Mouse (Mus musculus) layer of hippocampus, adult 8-10 months (tissue): ENCODE measurements around the gene Creb3l2. TPM values are rescaled to one million over a fixed set of nuclear protein-coding genes. Genes with fewer than 3 reads are reported as not detected.

Source experiments
- total RNA-seq, 4 experiments: library from RNA; stranded (reverse); gene quantifications; 2 replicates each; pipeline ENCODE4 v1.2.4; 2022

Creb3l2 gene
- total RNA-seq, 4 experiments from 2014 or later = 10.3 to 15.9 (median 12.8) TPM

Other genes starting within 250 kb of the Creb3l2 start
- gene Dgki, start 142.0 kb downstream of the Creb3l2 start, total RNA-seq = 10 to 100 TPM; 76.6 to 92.9 (median 85.0) TPM
- gene Akr1d1, start 88.0 kb upstream of the Creb3l2 start, total RNA-seq = under 1 TPM in 2 of 4 experiments, not detected in 2; 0.11 to 0.13 TPM